Mouse (Mus musculus): ENCODE measurements around the gene Ric8a.

DNA sequence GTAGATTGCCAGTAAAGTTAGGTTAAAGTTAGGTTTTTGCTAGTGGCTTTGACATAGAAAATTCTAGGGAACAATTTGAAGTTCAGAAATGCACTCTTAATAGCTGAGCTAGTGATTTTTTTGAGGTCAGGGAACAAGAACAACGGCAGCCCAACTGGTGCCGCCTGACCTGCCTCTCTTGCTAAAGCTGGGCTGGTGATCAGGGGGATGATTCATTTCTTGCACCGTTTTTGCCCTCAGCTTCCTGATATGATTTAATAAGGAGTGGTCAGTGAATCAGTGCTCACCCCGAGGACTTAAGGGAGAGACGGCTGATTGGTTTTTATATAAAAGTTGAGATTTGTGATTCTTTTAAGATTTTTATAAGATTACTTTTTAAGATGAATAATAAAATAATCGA is 25.3 kb upstream of the Ric8a start:
- TF ChIP-seq CTCF (IDR thresholded peaks at IDR 0.05; ENCODE audit: insufficient read depth, low read length) (no peak), POLR2A (IDR thresholded peaks at IDR 0.05; ENCODE audit: borderline replicate concordance, extremely low read depth, low read depth, low read length) (no peak)

All from lung, adult 2 months (tissue).